Comparison of ENCODE assay signal across 8 mouse cellular contexts in the genomic region with DNA sequence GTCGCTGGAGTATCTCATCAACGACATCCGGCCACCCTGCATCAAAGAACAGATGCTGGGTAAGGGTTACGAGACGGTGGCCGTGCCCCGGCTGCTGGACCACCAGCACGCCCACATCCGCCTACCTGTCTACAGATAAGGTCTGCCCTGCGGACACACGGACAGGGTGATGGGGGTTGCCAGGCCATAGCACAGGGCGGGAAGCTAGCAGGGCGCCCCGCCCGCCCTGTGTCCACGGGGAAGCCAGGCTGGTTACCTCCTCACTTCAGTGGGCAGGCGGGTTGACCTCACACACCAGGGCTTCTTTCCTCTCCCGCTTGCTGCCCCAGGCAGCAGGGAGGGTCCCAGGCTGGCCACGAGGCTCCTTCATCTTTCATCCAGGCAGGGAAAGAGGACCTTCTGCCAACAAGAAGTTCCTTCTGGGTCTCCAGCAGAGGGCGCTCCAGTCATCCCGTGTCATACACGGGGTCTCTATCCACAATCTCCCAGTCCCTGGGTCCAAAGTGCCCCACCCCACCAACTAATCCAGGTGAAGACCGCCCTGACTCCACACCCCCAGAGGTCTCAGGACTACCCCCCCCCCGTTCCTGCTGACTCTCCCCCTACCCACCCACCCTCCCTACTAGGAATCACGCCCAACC. TPM values are rescaled to one million over a fixed set of nuclear protein-coding genes. Genes with fewer than 3 reads are reported as not detected.
DNase-seq lines count a peak whose midpoint lies in the region; ATAC-seq and TF ChIP-seq lines count a peak whose summit lies in the region.

No protein-coding gene starts in this region.

- no peaks in the 10 kb centered on the region for H3K9me3 ChIP-seq in midbrain, embryonic 14.5 days (ENCODE audit: control insufficient read depth, low read length)
- no peaks in the 10 kb centered on the region for H3K9me3 ChIP-seq in midbrain, embryonic 15.5 days

- H3K27me3 ChIP-seq in midbrain, embryonic 14.5 days (ENCODE audit: control insufficient read depth, insufficient read depth, low read length) = no peaks in the 10 kb centered on the region
- no peaks in the 10 kb centered on the region for H3K27me3 ChIP-seq in midbrain, embryonic 15.5 days (replicated peaks)

- peaks cover 19% of the 10 kb centered on the region for H3K4me1 ChIP-seq in midbrain, embryonic 14.5 days (ENCODE audit: control insufficient read depth, insufficient read depth, low read length)
- peaks cover 25% of the 10 kb centered on the region for H3K4me1 ChIP-seq in midbrain, embryonic 15.5 days

- H3K4me3 ChIP-seq in gastrocnemius, adult 2 months = no peak overlapping the region
- H3K4me3 ChIP-seq in midbrain, embryonic 14.5 days (replicated peaks; ENCODE audit: low read depth, low read length) = no peak overlapping the region
- no peak overlapping the region for H3K4me3 ChIP-seq in midbrain, embryonic 15.5 days

- peaks cover 17% of the 10 kb centered on the region for H3K36me3 ChIP-seq in midbrain, embryonic 14.5 days (ENCODE audit: control insufficient read depth, insufficient read depth, low read length)
- no peaks in the 10 kb centered on the region for H3K36me3 ChIP-seq in midbrain, embryonic 15.5 days (replicated peaks)

- no peak for DNase-seq in gastrocnemius, adult 2 months
- DNase-seq in gastrocnemius, adult 18-20 months (ENCODE audit: low spot score) = no peak
- peak; percentile 63 for DNase-seq in midbrain, embryonic 14.5 days
- peak; percentile 70 for DNase-seq in embryo, embryonic 10 days (ENCODE audit: low spot score)
- peak; percentile 71 for DNase-seq in retina, postnatal 1 day
- DNase-seq in layer of hippocampus, postnatal 36 days = no peak

- ATAC-seq in midbrain, embryonic 14.5 days (ENCODE audit: low FRiP score, low TSS enrichment) = no peak
- no peak for ATAC-seq in midbrain, embryonic 15.5 days (replicated peaks)
- ATAC-seq in monocyte, adult 5-6 weeks (replicated peaks; ENCODE audit: insufficient number of reproducible peaks, low FRiP score, low TSS enrichment, poor library complexity, severe bottlenecking) = no peak

- WGBS in midbrain, embryonic 14.5 days = 73% methylated on average over 25 of the region's 25 CpGs
- WGBS in midbrain, embryonic 15.5 days = 74% methylated on average over 24 of the region's 25 CpGs

- no peak overlapping the region for H3K27ac ChIP-seq in gastrocnemius, adult 2 months
- no peak overlapping the region for H3K27ac ChIP-seq in midbrain, embryonic 14.5 days (replicated peaks; ENCODE audit: low read depth, low read length)
- no peak overlapping the region for H3K27ac ChIP-seq in midbrain, embryonic 15.5 days

- TF ChIP-seq CTCF in gastrocnemius, adult 2 months (IDR thresholded peaks at IDR 0.05) = peak; percentile 62

- no peak overlapping the region for H3K4me2 ChIP-seq in midbrain, embryonic 14.5 days (ENCODE audit: low read length)
- no peak overlapping the region for H3K4me2 ChIP-seq in midbrain, embryonic 15.5 days

- H3K9ac ChIP-seq in midbrain, embryonic 14.5 days (replicated peaks; ENCODE audit: low read length) = no peak overlapping the region
- no peak overlapping the region for H3K9ac ChIP-seq in midbrain, embryonic 15.5 days

- intact Hi-C loops in gastrocnemius, adult 2 months (cut with DNase I) = no loop called here

RNA-seq across cellular contexts. Expression of gene Fam222a, which starts 44.3 kb away (rescaled TPM):
- total RNA-seq in gastrocnemius, adult 2 months (2021) = 1 to 10 TPM in 1 of 2 experiments, under 1 TPM in 1; 0.18 to 1.1 TPM
- under 1 TPM; 0.33 to 0.66 TPM for total RNA-seq in gastrocnemius, adult 18-20 months (2021)
- 5.7 and 7.0 TPM in 2 replicates for polyA plus RNA-seq in midbrain, embryonic 14.5 days (2014; fragmentation: Nextera tagmentation; extraction: Ambion mirVana)
- polyA plus RNA-seq in midbrain, embryonic 15.5 days (2015; fragmentation: Nextera tagmentation; extraction: Ambion mirVana) = 7.1 and 8.1 TPM in 2 replicates
- 1 to 10 TPM; 4.6 to 5.8 TPM for total RNA-seq in layer of hippocampus, postnatal 36 days (2021)
- total RNA-seq in monocyte, adult 5-6 weeks (2017) = 0.75 TPM in 1 of 3 replicates, not detected in the others

RNA-seq across cellular contexts. Expression of gene Trpv4, which starts 46.1 kb away (rescaled TPM):
- total RNA-seq in gastrocnemius, adult 2 months (2021) = 1 to 10 TPM; 1.9 to 2.0 TPM
- total RNA-seq in gastrocnemius, adult 18-20 months (2021) = 1 to 10 TPM; 1.8 to 2.1 TPM
- polyA plus RNA-seq in midbrain, embryonic 14.5 days (2014; fragmentation: Nextera tagmentation; extraction: Ambion mirVana) = 0.46 and 0.86 TPM in 2 replicates
- 0.69 and 0.92 TPM in 2 replicates for polyA plus RNA-seq in midbrain, embryonic 15.5 days (2015; fragmentation: Nextera tagmentation; extraction: Ambion mirVana)
- 1 to 10 TPM; 1.2 to 2.0 TPM for total RNA-seq in layer of hippocampus, postnatal 36 days (2021)
- not detected in 3 replicates for total RNA-seq in monocyte, adult 5-6 weeks (2017)

Comparison
In these comparisons a context has a peak if more than half of its experiments do, and no peak if none do; other contexts are left out.
1. DNase-seq: peak in midbrain, embryonic 14.5 days (single experiment), embryo, embryonic 10 days (single experiment) and retina, postnatal 1 day (single experiment); none in gastrocnemius, adult 2 months (single experiment), gastrocnemius, adult 18-20 months (single experiment) and layer of hippocampus, postnatal 36 days (0 of 2).